Mouse (Mus musculus): ENCODE data around the gene Arhgap35.

Arhgap35 gene

GRCm38 (mm10) chr7:16525448-16525847 is 89.3 kb downstream of the Arhgap35 start:
- peak; percentile 40 for DNase-seq (ENCODE audit: low read depth, low spot score)

GRCm38 (mm10) chr7:16524308-16524707 is 90.5 kb downstream of the Arhgap35 start:
- DNase-seq (ENCODE audit: low read depth, low spot score): peak; percentile 72

DNA sequence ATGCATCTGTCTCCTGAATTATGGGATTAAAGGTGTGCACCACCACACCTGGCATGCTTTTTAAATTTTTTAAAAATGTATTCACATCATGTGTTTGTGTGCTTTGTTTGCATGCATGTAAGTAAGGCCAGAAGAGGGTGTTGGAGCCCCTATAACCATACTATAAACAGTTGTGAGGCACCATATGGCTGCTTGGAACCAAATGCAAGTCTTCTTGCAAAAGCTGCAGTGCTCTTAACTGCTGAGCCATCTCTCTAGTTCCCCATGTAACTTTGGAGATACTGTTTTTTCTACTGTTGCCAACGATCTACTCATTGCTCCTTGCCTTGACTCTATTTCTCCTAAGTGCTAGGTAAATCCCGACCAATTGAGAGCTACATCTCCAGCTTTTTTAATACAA is 95.5 kb downstream of the Arhgap35 start:
- peak; percentile 43 for DNase-seq (ENCODE audit: low read depth, low spot score)

DNA sequence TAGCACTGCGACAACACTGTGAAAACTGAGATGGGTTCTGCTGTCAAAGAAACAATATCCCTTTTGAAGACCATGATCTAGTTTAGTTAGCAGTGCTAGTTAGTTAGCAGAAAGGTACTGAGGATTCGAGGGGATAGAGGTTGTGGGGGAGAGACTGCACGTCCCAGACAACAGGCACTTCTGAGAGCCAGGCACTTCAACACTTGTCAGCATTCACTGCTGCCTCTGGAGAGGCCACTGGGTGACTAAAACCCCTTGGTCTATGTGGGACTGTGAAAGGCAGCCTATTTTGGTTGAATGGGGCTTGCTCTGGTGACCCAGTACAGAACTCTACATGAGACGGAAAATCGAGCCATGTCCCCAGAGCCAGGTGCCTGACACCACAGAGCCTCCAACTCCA is 97.6 kb downstream of the Arhgap35 start:
- no peak for DNase-seq (ENCODE audit: low read depth, low spot score)

- peak; percentile 65 for DNase-seq (ENCODE audit: low read depth, low spot score)
Observed at GRCm38 (mm10) chr7:16507284-16507683, 107.5 kb downstream of the Arhgap35 start.

GRCm38 (mm10) chr7:16505226-16505593 is 109.6 kb downstream of the Arhgap35 start:
- DNase-seq (ENCODE audit: low read depth, low spot score): no peak

GRCm38 (mm10) chr7:16504573-16505225 is 110.1 kb downstream of the Arhgap35 start:
- peak; percentile 71 for DNase-seq (ENCODE audit: low read depth, low spot score)

DNA sequence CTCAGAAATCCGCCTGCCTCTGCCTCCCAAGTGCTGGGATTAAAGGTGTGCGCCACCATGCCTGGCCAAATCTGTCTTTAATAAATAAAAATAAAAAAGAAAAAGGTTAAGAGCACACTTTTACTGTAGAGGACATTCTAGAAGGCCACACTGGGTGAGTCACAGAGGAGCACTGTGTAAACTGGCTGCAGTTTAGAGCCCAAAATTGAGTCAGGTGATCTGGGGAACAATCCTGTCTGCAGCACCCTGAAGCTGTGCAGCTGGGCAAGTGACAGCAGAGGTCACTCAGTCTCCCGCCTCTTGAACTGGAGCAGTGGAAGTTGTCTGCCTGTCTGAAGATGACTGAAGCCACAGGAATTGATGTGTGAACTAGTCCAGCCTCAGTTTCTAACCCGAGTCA is 113.2 kb downstream of the Arhgap35 start:
- DNase-seq (ENCODE audit: low read depth, low spot score): peak; percentile 33

GRCm38 (mm10) chr7:16499671-16500104 is 115.1 kb downstream of the Arhgap35 start:
- no peak for DNase-seq (ENCODE audit: low read depth, low spot score)

GRCm38 (mm10) chr7:16496260-16496659 is 118.5 kb downstream of the Arhgap35 start:
- no peak for DNase-seq (ENCODE audit: low read depth, low spot score)

GRCm38 (mm10) chr7:16493361-16493760 is 121.4 kb downstream of the Arhgap35 start:
- peak; percentile 57 for DNase-seq (ENCODE audit: low read depth, low spot score)

GRCm38 (mm10) chr7:16492211-16492610 is 122.6 kb downstream of the Arhgap35 start:
- DNase-seq (ENCODE audit: low read depth, low spot score): peak; percentile 42

- peak; percentile 82 for DNase-seq (ENCODE audit: low read depth, low spot score)
Observed at GRCm38 (mm10) chr7:16491759-16492158, 123.0 kb downstream of the Arhgap35 start.

DNA sequence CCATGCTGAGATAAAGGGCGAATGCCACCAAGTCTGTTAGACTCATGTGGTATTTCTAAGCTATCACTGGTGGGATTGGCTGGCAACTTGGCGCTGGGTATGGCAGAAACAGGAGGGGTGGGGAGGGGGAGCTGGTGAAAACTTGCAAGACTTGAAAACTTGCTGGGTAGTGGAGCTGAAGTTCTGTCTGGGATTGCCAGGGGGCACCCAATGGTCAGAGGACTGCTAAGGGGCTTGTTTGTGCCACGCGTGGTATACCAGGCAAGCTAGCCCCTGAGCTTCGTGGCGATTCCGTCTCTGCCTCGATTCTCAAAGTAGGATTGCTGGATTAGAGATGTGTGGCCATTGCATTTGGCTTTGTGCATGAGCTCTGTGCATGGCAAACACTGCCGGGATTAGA is 124.8 kb downstream of the Arhgap35 start:
- DNase-seq (ENCODE audit: low read depth, low spot score): no peak

DNA sequence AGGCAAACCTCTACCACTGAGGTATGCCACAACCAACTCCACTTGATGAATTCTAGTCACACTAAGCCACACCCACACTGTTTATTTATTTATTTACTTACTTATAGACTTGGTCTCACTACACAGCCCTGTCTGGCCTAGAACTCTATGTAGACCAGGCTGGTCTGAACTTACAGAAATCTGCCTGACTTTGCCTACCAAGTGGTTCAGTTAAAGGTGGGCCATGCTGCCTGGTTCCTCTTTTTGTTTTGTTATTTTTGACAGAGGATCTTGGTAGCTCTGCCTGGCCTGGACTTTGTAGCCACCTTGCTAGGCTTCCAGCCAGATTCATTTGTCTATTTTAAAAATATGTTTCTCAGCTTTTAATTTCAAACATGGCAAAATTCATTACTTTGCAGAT is 126.0 kb downstream of the Arhgap35 start:
- no peak for DNase-seq (ENCODE audit: low read depth, low spot score)

DNA sequence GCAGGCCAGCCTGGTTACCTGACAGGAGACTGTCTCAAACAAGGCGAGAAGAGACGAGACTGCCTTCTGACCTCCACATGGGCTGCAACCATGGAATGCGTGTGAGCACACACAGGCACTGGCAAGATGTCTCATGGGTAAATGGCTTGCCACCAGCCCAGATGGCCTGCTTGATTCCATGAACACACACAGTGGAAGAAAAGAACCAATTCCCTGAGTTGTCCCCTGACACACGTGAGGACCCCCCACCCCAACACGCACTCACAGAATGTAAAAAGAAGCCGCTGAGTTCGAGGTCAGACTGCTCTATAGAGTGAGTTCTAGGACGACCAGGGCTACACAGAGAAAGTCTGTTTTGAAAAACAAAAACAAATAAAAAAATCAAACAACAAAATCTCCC is 137.2 kb downstream of the Arhgap35 start, which contains the start of gene Npas1:
TSS of gene Npas1 (minus strand) at position 101 of the 400 bp plus-strand sequence.
- no peak for DNase-seq (ENCODE audit: low read depth, low spot score)

- no peak for DNase-seq (ENCODE audit: low read depth, low spot score)
Observed at GRCm38 (mm10) chr7:16476600-16476989, 138.2 kb downstream of the Arhgap35 start.

DNA sequence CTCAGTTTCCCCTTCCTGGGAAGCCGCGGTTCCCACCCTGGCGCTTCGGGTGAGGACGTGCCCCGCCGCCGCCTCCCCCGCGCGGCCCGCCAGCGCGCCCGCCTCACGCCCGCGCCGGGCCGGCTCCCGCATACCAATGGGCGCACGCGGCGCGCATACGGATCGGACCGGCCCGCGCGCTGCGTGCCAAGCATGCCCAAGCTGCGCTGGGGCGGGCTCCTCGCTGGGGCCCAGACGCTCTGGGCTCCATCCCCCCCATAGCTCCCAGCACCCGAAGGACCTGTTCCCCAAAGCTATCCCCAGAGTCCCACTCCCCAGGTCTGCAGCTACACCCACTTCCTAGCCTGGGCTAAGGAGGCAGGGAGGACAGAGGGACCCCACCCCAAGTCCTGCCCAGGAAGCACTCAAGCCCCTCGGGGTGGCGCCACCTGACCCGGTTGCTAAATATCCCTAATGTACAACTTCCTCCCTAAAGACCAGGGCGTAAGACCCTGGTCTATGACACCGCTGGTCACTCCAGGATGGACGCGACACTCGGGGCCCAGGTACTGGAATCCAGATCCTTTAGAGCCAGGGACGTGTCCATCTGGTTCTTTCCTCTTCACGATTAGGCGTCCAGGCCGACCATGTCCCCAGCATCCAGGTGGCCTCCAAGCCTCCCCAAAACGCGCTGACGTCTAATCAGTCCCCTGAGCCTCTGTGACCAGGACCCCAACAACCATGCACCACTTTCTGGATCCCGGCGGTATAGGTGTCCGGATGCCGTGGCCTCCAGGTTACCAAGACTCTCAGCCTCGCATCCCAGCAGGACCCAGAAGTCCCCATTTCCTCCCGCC is 138.8 kb downstream of the Arhgap35 start:
- no peak for DNase-seq (ENCODE audit: low read depth, low spot score)

GRCm38 (mm10) chr7:16475321-16475720 is 139.5 kb downstream of the Arhgap35 start:
- no peak for DNase-seq (ENCODE audit: low read depth, low spot score)

GRCm38 (mm10) chr7:16474445-16474844 is 140.3 kb downstream of the Arhgap35 start:
- DNase-seq (ENCODE audit: low read depth, low spot score): no peak

- DNase-seq (ENCODE audit: low read depth, low spot score): no peak
Observed at GRCm38 (mm10) chr7:16473847-16474246, 140.9 kb downstream of the Arhgap35 start.

GRCm38 (mm10) chr7:16472116-16472709 is 142.6 kb downstream of the Arhgap35 start:
- DNase-seq (ENCODE audit: low read depth, low spot score): no peak
